Mouse (Mus musculus): ENCODE measurements around the gene Dip2c. TPM values are rescaled to one million over a fixed set of nuclear protein-coding genes. Genes with fewer than 3 reads are reported as not detected.

Dip2c gene
- polyA plus RNA-seq, 1 experiment: 24.8 TPM

GRCm38 (mm10) chr13:9314099-9314712, 37.9 kb downstream of the Dip2c start:
- H3K27ac ChIP-seq (ENCODE audit: insufficient read depth, low read length): no peak overlapping the region
- H3K4me3 ChIP-seq (ENCODE audit: insufficient read depth, low read length): no peak overlapping the region
- peaks cover under 1% of the 10 kb centered on the region; the same call in 1 of the 2 replicates for H3K4me1 ChIP-seq (ENCODE audit: control insufficient read depth, insufficient read depth, low read length)
- TF ChIP-seq CTCF (IDR thresholded peaks at IDR 0.05; ENCODE audit: extremely low read depth, insufficient read depth, low read length) (no peak), POLR2A (IDR thresholded peaks at IDR 0.05; ENCODE audit: extremely low read depth, insufficient read depth, low read length) (no peak)

GRCm38 (mm10) chr13:9314713-9315112, 38.4 kb downstream of the Dip2c start:
- H3K27ac ChIP-seq (ENCODE audit: insufficient read depth, low read length): no peak overlapping the region
- peaks cover 1% of the 10 kb centered on the region; the same call in 1 of the 2 replicates for H3K4me1 ChIP-seq (ENCODE audit: control insufficient read depth, insufficient read depth, low read length)
- no peak overlapping the region for H3K4me3 ChIP-seq (ENCODE audit: insufficient read depth, low read length)
- TF ChIP-seq CTCF (IDR thresholded peaks at IDR 0.05; ENCODE audit: extremely low read depth, insufficient read depth, low read length) (no peak), POLR2A (IDR thresholded peaks at IDR 0.05; ENCODE audit: extremely low read depth, insufficient read depth, low read length) (no peak)

- Histone ChIP-seq H3K27ac (ENCODE audit: insufficient read depth, low read length) (no peak overlapping the region), H3K4me3 (ENCODE audit: insufficient read depth, low read length) (no peak overlapping the region), H3K4me1 (ENCODE audit: control insufficient read depth, insufficient read depth, low read length) (peaks cover 2% of the 10 kb centered on the region; the same call in 1 of the 2 replicates)
- TF ChIP-seq POLR2A (IDR thresholded peaks at IDR 0.05; ENCODE audit: extremely low read depth, insufficient read depth, low read length): no peak
- no peak for TF ChIP-seq CTCF (IDR thresholded peaks at IDR 0.05; ENCODE audit: extremely low read depth, insufficient read depth, low read length)
These were observed 43.4 kb downstream of the Dip2c start for GRCm38 (mm10) chr13:9319745-9320144.

- Histone ChIP-seq H3K4me3 (ENCODE audit: insufficient read depth, low read length) (no peak overlapping the region), H3K27ac (ENCODE audit: insufficient read depth, low read length) (no peak overlapping the region), H3K4me1 (ENCODE audit: control insufficient read depth, insufficient read depth, low read length) (peaks cover 2% of the 10 kb centered on the region; the same call in 1 of the 2 replicates)
- TF ChIP-seq CTCF (IDR thresholded peaks at IDR 0.05; ENCODE audit: extremely low read depth, insufficient read depth, low read length) (no peak), POLR2A (IDR thresholded peaks at IDR 0.05; ENCODE audit: extremely low read depth, insufficient read depth, low read length) (no peak)
These were observed 48.9 kb downstream of the Dip2c start for GRCm38 (mm10) chr13:9325262-9325661.

GRCm38 (mm10) chr13:9329307-9329915, 53.1 kb downstream of the Dip2c start:
- no peak for TF ChIP-seq CTCF (IDR thresholded peaks at IDR 0.05; ENCODE audit: extremely low read depth, insufficient read depth, low read length)
- no peak for TF ChIP-seq POLR2A (IDR thresholded peaks at IDR 0.05; ENCODE audit: extremely low read depth, insufficient read depth, low read length)
- Histone ChIP-seq H3K4me1 (ENCODE audit: control insufficient read depth, insufficient read depth, low read length) (peaks cover 7% of the 10 kb centered on the region), H3K27ac (ENCODE audit: insufficient read depth, low read length) (no peak overlapping the region), H3K4me3 (ENCODE audit: insufficient read depth, low read length) (no peak overlapping the region)

- H3K4me1 ChIP-seq (ENCODE audit: control insufficient read depth, insufficient read depth, low read length): peaks cover 9% of the 10 kb centered on the region
- TF ChIP-seq POLR2A (IDR thresholded peaks at IDR 0.05; ENCODE audit: extremely low read depth, insufficient read depth, low read length): no peak
- no peak for TF ChIP-seq CTCF (IDR thresholded peaks at IDR 0.05; ENCODE audit: extremely low read depth, insufficient read depth, low read length)
- H3K27ac ChIP-seq (ENCODE audit: insufficient read depth, low read length): no peak overlapping the region
- no peak overlapping the region for H3K4me3 ChIP-seq (ENCODE audit: insufficient read depth, low read length)
These were observed 56.9 kb downstream of the Dip2c start for GRCm38 (mm10) chr13:9333187-9333586.

GRCm38 (mm10) chr13:9340293-9340692, 64.0 kb downstream of the Dip2c start:
- Histone ChIP-seq H3K27ac (ENCODE audit: insufficient read depth, low read length) (no peak overlapping the region), H3K4me1 (ENCODE audit: control insufficient read depth, insufficient read depth, low read length) (peaks cover 2% of the 10 kb centered on the region; the same call in 1 of the 2 replicates), H3K4me3 (ENCODE audit: insufficient read depth, low read length) (no peak overlapping the region)
- TF ChIP-seq POLR2A (IDR thresholded peaks at IDR 0.05; ENCODE audit: extremely low read depth, insufficient read depth, low read length) (no peak), CTCF (IDR thresholded peaks at IDR 0.05; ENCODE audit: extremely low read depth, insufficient read depth, low read length) (no peak)

- Histone ChIP-seq H3K4me3 (ENCODE audit: insufficient read depth, low read length) (no peak overlapping the region), H3K27ac (ENCODE audit: insufficient read depth, low read length) (no peak overlapping the region), H3K4me1 (ENCODE audit: control insufficient read depth, insufficient read depth, low read length) (no peaks in the 10 kb centered on the region; the same call in 1 of the 2 replicates)
- TF ChIP-seq CTCF (IDR thresholded peaks at IDR 0.05; ENCODE audit: extremely low read depth, insufficient read depth, low read length) (no peak), POLR2A (IDR thresholded peaks at IDR 0.05; ENCODE audit: extremely low read depth, insufficient read depth, low read length) (no peak)
These were observed 66.4 kb downstream of the Dip2c start for GRCm38 (mm10) chr13:9342696-9343095.

GRCm38 (mm10) chr13:9347448-9347847, 71.1 kb downstream of the Dip2c start:
- H3K4me1 ChIP-seq (ENCODE audit: control insufficient read depth, insufficient read depth, low read length): peaks cover 6% of the 10 kb centered on the region
- H3K4me3 ChIP-seq (ENCODE audit: insufficient read depth, low read length): no peak overlapping the region
- TF ChIP-seq CTCF (IDR thresholded peaks at IDR 0.05; ENCODE audit: extremely low read depth, insufficient read depth, low read length) (no peak), POLR2A (IDR thresholded peaks at IDR 0.05; ENCODE audit: extremely low read depth, insufficient read depth, low read length) (no peak)
- no peak overlapping the region for H3K27ac ChIP-seq (ENCODE audit: insufficient read depth, low read length)

GRCm38 (mm10) chr13:9350670-9351069, 74.3 kb downstream of the Dip2c start:
- Histone ChIP-seq H3K27ac (ENCODE audit: insufficient read depth, low read length) (no peak overlapping the region), H3K4me1 (ENCODE audit: control insufficient read depth, insufficient read depth, low read length) (peaks cover 6% of the 10 kb centered on the region)

More at GRCm38 (mm10) chr13:9350670-9351069, 74.3 kb downstream of the Dip2c start:
- TF ChIP-seq POLR2A (IDR thresholded peaks at IDR 0.05; ENCODE audit: extremely low read depth, insufficient read depth, low read length) (no peak), CTCF (IDR thresholded peaks at IDR 0.05; ENCODE audit: extremely low read depth, insufficient read depth, low read length) (no peak)
- no peak overlapping the region for H3K4me3 ChIP-seq (ENCODE audit: insufficient read depth, low read length)

Data from cortical plate, adult 2 months (tissue).